Mouse (Mus musculus): ENCODE data around the gene Zc3h8. TPM values are rescaled to one million over a fixed set of nuclear protein-coding genes. Genes with fewer than 3 reads are reported as not detected.

Zc3h8 gene
- polyA plus RNA-seq, 1 experiment from 2014 or later = 14.8 TPM

GRCm38 (mm10) chr2:128885225-128885811 is 58.6 kb downstream of the Zc3h8 start:
- no peak overlapping the region for H3K4me3 ChIP-seq
- H3K9ac ChIP-seq = no peak overlapping the region
- ATAC-seq (replicated peaks) = no peak
- H3K9me3 ChIP-seq = no peaks in the 10 kb centered on the region
- H3K27ac ChIP-seq = no peak overlapping the region
- no peaks in the 10 kb centered on the region for H3K27me3 ChIP-seq (replicated peaks)
- H3K4me1 ChIP-seq = no peaks in the 10 kb centered on the region
- no peak overlapping the region for H3K4me2 ChIP-seq
- H3K36me3 ChIP-seq (replicated peaks) = no peaks in the 10 kb centered on the region
- WGBS = 82% methylated on average over 8 of the region's 8 CpGs

GRCm38 (mm10) chr2:128881236-128881635 is 62.6 kb downstream of the Zc3h8 start:
- H3K27me3 ChIP-seq (replicated peaks) = no peaks in the 10 kb centered on the region
- H3K9me3 ChIP-seq = no peaks in the 10 kb centered on the region
- WGBS = 69% methylated on average over 4 of the region's 4 CpGs
- H3K9ac ChIP-seq = no peak overlapping the region
- no peak for ATAC-seq (replicated peaks)
- H3K4me3 ChIP-seq = no peak overlapping the region
- no peaks in the 10 kb centered on the region for H3K36me3 ChIP-seq (replicated peaks)
- H3K4me2 ChIP-seq = no peak overlapping the region
- H3K27ac ChIP-seq = no peak overlapping the region
- no peaks in the 10 kb centered on the region for H3K4me1 ChIP-seq

Small RNA genes within 50 kb of the gene (microRNA-seq; reads per million reads assigned to microRNA genes)
- not detected for gene Gm22859

Other genes starting within 250 kb of the Zc3h8 start
- 1.5 and 1.8 TPM in 2 replicates for gene Mertk, start 245.1 kb downstream of the Zc3h8 start, polyA plus RNA-seq (2015; fragmentation: Nextera tagmentation; extraction: Ambion mirVana)
- 36.8 and 38.9 TPM in 2 replicates for gene Tmem87b, start 126.0 kb downstream of the Zc3h8 start, polyA plus RNA-seq (2015; fragmentation: Nextera tagmentation; extraction: Ambion mirVana)
- 1.9 and 2.2 TPM in 2 replicates for gene Fbln7, start 81.1 kb downstream of the Zc3h8 start, polyA plus RNA-seq (2015; fragmentation: Nextera tagmentation; extraction: Ambion mirVana)
- gene Zc3h6, start 23.3 kb upstream of the Zc3h8 start, polyA plus RNA-seq (2015; fragmentation: Nextera tagmentation; extraction: Ambion mirVana) = 4.2 and 4.3 TPM in 2 replicates
- gene Gm10762, start 23.6 kb upstream of the Zc3h8 start, polyA plus RNA-seq (2015; fragmentation: Nextera tagmentation; extraction: Ambion mirVana) = 19.1 and 19.7 TPM in 2 replicates
- gene Vinac1, start 104.1 kb upstream of the Zc3h8 start, polyA plus RNA-seq (2015; fragmentation: Nextera tagmentation; extraction: Ambion mirVana) = 0.87 and 1.0 TPM in 2 replicates
- 32.2 and 32.9 TPM in 2 replicates for gene Ttl, start 121.9 kb upstream of the Zc3h8 start, polyA plus RNA-seq (2015; fragmentation: Nextera tagmentation; extraction: Ambion mirVana)
- gene Polr1b, start 156.9 kb upstream of the Zc3h8 start, polyA plus RNA-seq (2015; fragmentation: Nextera tagmentation; extraction: Ambion mirVana) = 17.1 and 17.5 TPM in 2 replicates
- gene Chchd5, start 185.6 kb upstream of the Zc3h8 start, polyA plus RNA-seq (2015; fragmentation: Nextera tagmentation; extraction: Ambion mirVana) = 19.6 and 20.3 TPM in 2 replicates